Mouse (Mus musculus) ES-Bruce4 (cell line): Measurements from ENCODE around the gene Plscr3. TPM values are rescaled to one million over a fixed set of nuclear protein-coding genes. Genes with fewer than 3 reads are reported as not detected.
A peak's percentile ranks its signal among the peaks of the same experiment; 100 is the strongest.

ENCODE experiments used
- H3K27ac ChIP-seq: 2 replicates; pipeline ENCODE4 v1.5.1; 2012; ENCODE audit warnings: low read length, inconsistent platforms; ENCODE audit not compliant: insufficient read depth
- H3K27me3 ChIP-seq: 2 replicates; pipeline ENCODE4 v1.6.1; 2012; ENCODE audit warnings: mild to moderate bottlenecking, low read length, inconsistent platforms; ENCODE audit not compliant: control insufficient read depth, poor library complexity, insufficient read depth, severe bottlenecking
- H3K36me3 ChIP-seq: 2 replicates; pipeline ENCODE4 v1.6.1; 2012; ENCODE audit warnings: inconsistent platforms, mild to moderate bottlenecking, low read length, moderate library complexity; ENCODE audit not compliant: control insufficient read depth, poor library complexity, insufficient read depth, severe bottlenecking
- H3K4me1 ChIP-seq: one replicate; pipeline ENCODE4 v1.8.1; 2011; ENCODE audit warnings: low read length; ENCODE audit not compliant: control insufficient read depth, insufficient read depth
- H3K4me3 ChIP-seq: 2 replicates; pipeline ENCODE4 v1.5.1; 2011; ENCODE audit warnings: low read depth, mild to moderate bottlenecking, low read length
- H3K9ac ChIP-seq: 2 replicates; pipeline ENCODE4 v1.6.1; 2012; ENCODE audit warnings: low read depth, mild to moderate bottlenecking, inconsistent platforms; ENCODE audit not compliant: poor library complexity, severe bottlenecking
- H3K9me3 ChIP-seq: replicated peaks from 2 replicates; pipeline ENCODE4 v1.6.1; 2012; ENCODE audit warnings: mild to moderate bottlenecking, low read length, inconsistent platforms; ENCODE audit not compliant: control insufficient read depth, poor library complexity, insufficient read depth, severe bottlenecking
- CTCF ChIP-seq: IDR thresholded peaks from one replicate; pipeline ENCODE4 v1.8.1; 2011; ENCODE audit warnings: low read depth, low read length
- EP300 ChIP-seq: IDR thresholded peaks from 2 replicates; pipeline ENCODE4 v1.6.1; 2011; ENCODE audit warnings: low read depth, low read length; ENCODE audit not compliant: insufficient read depth
- POLR2A ChIP-seq: IDR thresholded peaks from one replicate; pipeline ENCODE4 v1.8.1; 2011; ENCODE audit warnings: low read length; ENCODE audit not compliant: insufficient read depth
- polyA plus RNA-seq: library from polyadenylated mRNA; stranded (reverse); fragments of >200 nt; gene quantifications from 2 replicates; pipeline ENCODE4 v1.2.4, GENCODE M21; 2011; ENCODE audit warnings: low read depth; ENCODE audit not compliant: missing spikeins, insufficient read depth, insufficient read length

Gene Plscr3
- polyA plus RNA-seq, 1 experiment, result 27.2 TPM

GRCm38 (mm10) chr11:69899870-69900269 lies 53.7 kb downstream of the Plscr3 start:
- no peaks in the 10 kb centered on the region for H3K9me3 ChIP-seq
- no peaks in the 10 kb centered on the region for H3K4me1 ChIP-seq
- H3K4me3 ChIP-seq, result peak overlapping the region; percentile 11; the same call in 1 of the 2 replicates
- H3K27me3 ChIP-seq, result no peaks in the 10 kb centered on the region
- no peak overlapping the region for H3K27ac ChIP-seq
- H3K36me3 ChIP-seq, result peaks cover 7% of the 10 kb centered on the region; the same call in 1 of the 2 replicates
- H3K9ac ChIP-seq, result peak overlapping the region; percentile 69
- TF ChIP-seq CTCF (no peak), EP300 (no peak), POLR2A (no peak)

GRCm38 (mm10) chr11:69900471-69901405 lies 54.6 kb downstream of the Plscr3 start, which contains the start of the genes 2810408A11Rik and Neurl4:
2810408A11Rik (minus strand) TSS chr11:69900987.
Neurl4 (plus strand) TSS chr11:69901072.
- peak within 1 kb of the TSS; percentile 92 for H3K27ac ChIP-seq
- H3K9ac ChIP-seq, result peak within 1 kb of the TSS; percentile 84
- H3K36me3 ChIP-seq, result peaks cover 12% of the 10 kb centered on the region; the same call in 1 of the 2 replicates
- peak within 1 kb of the TSS; percentile 92 for H3K4me3 ChIP-seq
- H3K9me3 ChIP-seq, result no peaks in the 10 kb centered on the region
- no peaks in the 10 kb centered on the region for H3K4me1 ChIP-seq
- H3K27me3 ChIP-seq, result no peaks in the 10 kb centered on the region
- TF ChIP-seq POLR2A, result no peak
- TF ChIP-seq CTCF, result no peak
- no peak; the same call in 1 of the 2 replicates for TF ChIP-seq EP300

GRCm38 (mm10) chr11:69901406-69901846 lies 55.2 kb downstream of the Plscr3 start:
- peak overlapping the region; percentile 92 for H3K4me3 ChIP-seq
- H3K27ac ChIP-seq, result peak overlapping the region; percentile 92
- H3K9ac ChIP-seq, result peak overlapping the region; percentile 84
- TF ChIP-seq EP300 (no peak), POLR2A (no peak), CTCF (no peak)
- no peaks in the 10 kb centered on the region for H3K9me3 ChIP-seq
- peaks cover 12% of the 10 kb centered on the region; the same call in 1 of the 2 replicates for H3K36me3 ChIP-seq
- H3K4me1 ChIP-seq, result no peaks in the 10 kb centered on the region
- H3K27me3 ChIP-seq, result no peaks in the 10 kb centered on the region

Other genes with a start within 250 kb of the Plscr3 start
- 20.4 and 24.0 TPM in 2 replicates for gene Atp1b2, start 240.4 kb upstream of the Plscr3 start, polyA plus RNA-seq
- gene Shbg, start 228.5 kb upstream of the Plscr3 start, polyA plus RNA-seq, result not detected in 2 replicates
- gene Sat2, start 224.4 kb upstream of the Plscr3 start, polyA plus RNA-seq, result 9.1 and 9.6 TPM in 2 replicates
- 170 and 173 TPM in 2 replicates for gene Fxr2, start 213.4 kb upstream of the Plscr3 start, polyA plus RNA-seq
- 45.2 and 48.1 TPM in 2 replicates for gene Sox15, start 191.1 kb upstream of the Plscr3 start, polyA plus RNA-seq
- gene Mpdu1, start 183.7 kb upstream of the Plscr3 start, polyA plus RNA-seq, result 65.7 and 71.0 TPM in 2 replicates
- gene Cd68, start 180.2 kb upstream of the Plscr3 start, polyA plus RNA-seq, result 32.9 and 36.2 TPM in 2 replicates
- gene Eif4a1, start 174.0 kb upstream of the Plscr3 start, polyA plus RNA-seq, result 1,464 and 1,502 TPM in 2 replicates
- gene Senp3, start 164.3 kb upstream of the Plscr3 start, polyA plus RNA-seq, result 198 and 221 TPM in 2 replicates
- gene Tnfsf13, start 160.6 kb upstream of the Plscr3 start, polyA plus RNA-seq, result 1.3 and 2.9 TPM in 2 replicates
- 3.4 and 4.1 TPM in 2 replicates for gene Tnfsf12, start 150.5 kb upstream of the Plscr3 start, polyA plus RNA-seq
- gene Tnfsfm13, start 150.3 kb upstream of the Plscr3 start, polyA plus RNA-seq, result 1.9 and 3.6 TPM in 2 replicates
- 102 and 103 TPM in 2 replicates for gene Polr2a, start 87.7 kb upstream of the Plscr3 start, polyA plus RNA-seq
- gene Slc35g3, start 84.4 kb upstream of the Plscr3 start, polyA plus RNA-seq, result not detected in 2 replicates
- gene Zbtb4, start 80.5 kb upstream of the Plscr3 start, polyA plus RNA-seq, result 3.6 and 4.8 TPM in 2 replicates
- gene Chrnb1, start 50.4 kb upstream of the Plscr3 start, polyA plus RNA-seq, result 10.1 and 12.1 TPM in 2 replicates
- gene Fgf11, start 44.5 kb upstream of the Plscr3 start, polyA plus RNA-seq, result 1.8 and 2.5 TPM in 2 replicates
- 10.1 and 11.6 TPM in 2 replicates for gene Tmem102, start 40.8 kb upstream of the Plscr3 start, polyA plus RNA-seq
- gene Gm39566, start 31.1 kb upstream of the Plscr3 start, polyA plus RNA-seq, result not detected in 2 replicates
- not detected in 2 replicates for gene Spem2, start 27.9 kb upstream of the Plscr3 start, polyA plus RNA-seq
- not detected in 2 replicates for gene Spem1, start 24.2 kb upstream of the Plscr3 start, polyA plus RNA-seq
- 19.6 and 25.4 TPM in 2 replicates for gene Nlgn2, start 8.6 kb upstream of the Plscr3 start, polyA plus RNA-seq
- gene Tmem256, start 7.9 kb upstream of the Plscr3 start, polyA plus RNA-seq, result 97.1 and 103 TPM in 2 replicates
- 15.6 and 19.6 TPM in 2 replicates for gene Tnk1, start 12.4 kb downstream of the Plscr3 start, polyA plus RNA-seq
- gene Tmem95, start 31.6 kb downstream of the Plscr3 start, polyA plus RNA-seq, result not detected in 2 replicates
- gene Kctd11, start 35.0 kb downstream of the Plscr3 start, polyA plus RNA-seq, result 5.2 and 6.3 TPM in 2 replicates
- gene Acap1, start 49.2 kb downstream of the Plscr3 start, polyA plus RNA-seq, result 1.5 and 2.3 TPM in 2 replicates
- 11.6 and 13.1 TPM in 2 replicates for gene 2810408A11Rik, start 54.6 kb downstream of the Plscr3 start, polyA plus RNA-seq
- 27.9 and 32.4 TPM in 2 replicates for gene Neurl4, start 54.7 kb downstream of the Plscr3 start, polyA plus RNA-seq
- gene Gps2, start 67.5 kb downstream of the Plscr3 start, polyA plus RNA-seq, result 23.9 and 24.4 TPM in 2 replicates
- 1,015 and 1,063 TPM in 2 replicates for gene Eif5a, start 75.6 kb downstream of the Plscr3 start, polyA plus RNA-seq
- gene Ybx2, start 89.4 kb downstream of the Plscr3 start, polyA plus RNA-seq, result 55.2 and 57.2 TPM in 2 replicates
- 2.7 and 3.2 TPM in 2 replicates for gene Slc2a4, start 101.8 kb downstream of the Plscr3 start, polyA plus RNA-seq
- gene Cldn7, start 118.4 kb downstream of the Plscr3 start, polyA plus RNA-seq, result 106 and 144 TPM in 2 replicates
- 61.9 and 63.4 TPM in 2 replicates for gene Ctdnep1, start 134.8 kb downstream of the Plscr3 start, polyA plus RNA-seq
- gene Elp5, start 136.1 kb downstream of the Plscr3 start, polyA plus RNA-seq, result 77.6 and 80.1 TPM in 2 replicates
- 141 and 144 TPM in 2 replicates for gene Gabarap, start 144.8 kb downstream of the Plscr3 start, polyA plus RNA-seq
- gene Phf23, start 149.4 kb downstream of the Plscr3 start, polyA plus RNA-seq, result 75.6 and 83.0 TPM in 2 replicates
- gene Dvl2, start 154.2 kb downstream of the Plscr3 start, polyA plus RNA-seq, result 60.1 and 63.3 TPM in 2 replicates
- 17.1 and 19.8 TPM in 2 replicates for gene Acadvl, start 169.0 kb downstream of the Plscr3 start, polyA plus RNA-seq
- gene Dlg4, start 170.6 kb downstream of the Plscr3 start, polyA plus RNA-seq, result 17.1 and 25.7 TPM in 2 replicates
- not detected in 2 replicates for gene Asgr1, start 207.7 kb downstream of the Plscr3 start, polyA plus RNA-seq
- not detected in 2 replicates for gene Asgr2, start 246.3 kb downstream of the Plscr3 start, polyA plus RNA-seq